Mouse (Mus musculus): ENCODE measurements around the gene Inhbc. TPM values are rescaled to one million over a fixed set of nuclear protein-coding genes. Genes with fewer than 3 reads are reported as not detected.

Inhbc gene
- polyA plus RNA-seq, 2 experiments: 1.5 to 2.1 TPM

DNA sequence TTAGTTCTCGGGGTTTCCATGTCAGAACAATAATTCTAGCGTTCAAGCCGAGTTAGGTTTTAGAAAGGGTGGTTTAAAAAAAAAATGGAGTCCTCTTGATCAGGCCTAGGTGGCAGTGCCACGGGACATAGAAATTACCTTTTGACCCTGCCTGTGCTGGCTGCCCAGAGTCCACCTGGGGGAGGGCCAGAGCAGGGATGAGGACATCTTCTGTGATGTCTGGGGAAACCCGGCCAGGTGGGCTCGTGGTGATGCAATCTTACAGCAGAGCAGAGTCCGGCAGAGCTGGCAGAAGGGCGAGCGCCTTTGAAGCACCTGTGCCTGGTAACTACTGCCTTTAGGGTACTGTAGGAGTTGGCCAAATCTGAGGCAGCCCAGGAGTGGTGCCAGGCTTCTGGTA, 18.0 kb downstream of the Inhbc start:
- H3K9ac ChIP-seq (replicated peaks): no peak overlapping the region
- no peaks in the 10 kb centered on the region; a peak in 1 of 4 replicates for H3K4me1 ChIP-seq (replicated peaks; ENCODE audit: control insufficient read depth in 2 of 2, insufficient read depth in 2 of 2, low read length in 1 of 2)
- H3K9me3 ChIP-seq (ENCODE audit: control insufficient read depth, low read length): no peaks in the 10 kb centered on the region
- WGBS (ENCODE audit: insufficient replicate concordance): 65% methylated on average over 9 of the region's 9 CpGs
- no peaks in the 10 kb centered on the region; the same call in 1 of the 2 replicates for H3K27me3 ChIP-seq (ENCODE audit: control insufficient read depth, insufficient read depth, low read length)
- H3K4me3 ChIP-seq (ENCODE audit: insufficient read depth in 1 of 2, low read depth in 2 of 2, low read length in 2 of 2): no peak overlapping the region
- TF ChIP-seq EP300 (IDR thresholded peaks at IDR 0.05; ENCODE audit: low read depth) (no peak), CTCF (IDR thresholded peaks at IDR 0.05; ENCODE audit: low read depth) (no peak)
- peak; percentile 44 for ATAC-seq (ENCODE audit: insufficient read depth)
- no peaks in the 10 kb centered on the region for H3K36me3 ChIP-seq (replicated peaks; ENCODE audit: control insufficient read depth, insufficient read depth, low read depth)
- no peak for DNase-seq (ENCODE audit: low read depth in 3 of 3, low spot score in 3 of 3)
- H3K4me2 ChIP-seq (ENCODE audit: low read depth): no peak overlapping the region
- no peak overlapping the region for H3K27ac ChIP-seq

DNA sequence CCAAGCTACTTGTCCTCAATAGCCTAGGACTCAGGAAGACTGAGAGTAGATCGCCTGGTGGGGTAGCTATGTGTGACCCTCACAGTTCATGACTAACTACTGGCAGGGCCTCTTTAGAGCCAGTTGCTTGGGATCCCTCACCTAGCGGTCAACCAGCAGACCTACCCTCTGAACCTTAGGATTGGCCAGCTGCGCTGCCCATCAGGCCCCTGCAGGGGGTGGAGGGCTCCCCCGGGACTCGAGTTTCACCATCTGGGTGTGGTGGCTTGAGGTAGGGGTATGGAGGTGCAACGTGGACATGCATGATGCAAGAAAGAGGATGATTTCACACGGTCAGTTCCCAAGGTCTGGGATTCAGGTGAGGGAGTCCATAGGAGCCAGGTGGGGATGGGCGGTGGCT, 18.5 kb downstream of the Inhbc start:
- WGBS (ENCODE audit: insufficient replicate concordance): 63% methylated on average over 8 of the region's 8 CpGs
- Histone ChIP-seq H3K9me3 (ENCODE audit: control insufficient read depth, low read length) (no peaks in the 10 kb centered on the region), H3K4me2 (ENCODE audit: low read depth) (no peak overlapping the region), H3K27me3 (ENCODE audit: control insufficient read depth, insufficient read depth, low read length) (no peaks in the 10 kb centered on the region; the same call in 1 of the 2 replicates), H3K27ac (no peak overlapping the region), H3K4me3 (ENCODE audit: insufficient read depth in 1 of 2, low read depth in 2 of 2, low read length in 2 of 2) (no peak overlapping the region), H3K9ac (replicated peaks) (no peak overlapping the region), H3K36me3 (replicated peaks; ENCODE audit: control insufficient read depth, insufficient read depth, low read depth) (no peaks in the 10 kb centered on the region), H3K4me1 (replicated peaks; ENCODE audit: control insufficient read depth in 2 of 2, insufficient read depth in 2 of 2, low read length in 1 of 2) (no peaks in the 10 kb centered on the region; a peak in 1 of 4 replicates)
- peak; percentile 16; the same call in 1 of the 2 replicates for ATAC-seq (ENCODE audit: insufficient read depth)
- TF ChIP-seq EP300 (IDR thresholded peaks at IDR 0.05; ENCODE audit: low read depth) (no peak), CTCF (IDR thresholded peaks at IDR 0.05; ENCODE audit: low read depth) (0 out of 2 replicates have a peak, but pooled peaks have one; percentile 10)
- no peak for DNase-seq (ENCODE audit: low read depth in 3 of 3, low spot score in 3 of 3)

- no peaks in the 10 kb centered on the region for H3K9me3 ChIP-seq (ENCODE audit: control insufficient read depth, low read length)
- no peak for TF ChIP-seq EP300 (IDR thresholded peaks at IDR 0.05; ENCODE audit: low read depth)
- TF ChIP-seq CTCF (IDR thresholded peaks at IDR 0.05; ENCODE audit: low read depth): no peak
- no peak for DNase-seq (ENCODE audit: low read depth in 3 of 3, low spot score in 3 of 3)
- no peak for ATAC-seq (ENCODE audit: insufficient read depth)
- 68% methylated on average over 8 of the region's 8 CpGs for WGBS (ENCODE audit: insufficient replicate concordance)
- no peak overlapping the region for H3K4me3 ChIP-seq (ENCODE audit: insufficient read depth in 1 of 2, low read depth in 2 of 2, low read length in 2 of 2)
- H3K4me2 ChIP-seq (ENCODE audit: low read depth): peak overlapping the region; percentile 36
- H3K27me3 ChIP-seq (ENCODE audit: control insufficient read depth, insufficient read depth, low read length): no peaks in the 10 kb centered on the region; the same call in 1 of the 2 replicates
- H3K36me3 ChIP-seq (replicated peaks; ENCODE audit: control insufficient read depth, insufficient read depth, low read depth): no peaks in the 10 kb centered on the region
- H3K9ac ChIP-seq (replicated peaks): no peak overlapping the region
- no peak overlapping the region for H3K27ac ChIP-seq
- no peaks in the 10 kb centered on the region; a peak in 1 of 4 replicates for H3K4me1 ChIP-seq (replicated peaks; ENCODE audit: control insufficient read depth in 2 of 2, insufficient read depth in 2 of 2, low read length in 1 of 2)
Measured at GRCm38 (mm10) chr10:127351285-127351595, 19.0 kb downstream of the Inhbc start.

DNA sequence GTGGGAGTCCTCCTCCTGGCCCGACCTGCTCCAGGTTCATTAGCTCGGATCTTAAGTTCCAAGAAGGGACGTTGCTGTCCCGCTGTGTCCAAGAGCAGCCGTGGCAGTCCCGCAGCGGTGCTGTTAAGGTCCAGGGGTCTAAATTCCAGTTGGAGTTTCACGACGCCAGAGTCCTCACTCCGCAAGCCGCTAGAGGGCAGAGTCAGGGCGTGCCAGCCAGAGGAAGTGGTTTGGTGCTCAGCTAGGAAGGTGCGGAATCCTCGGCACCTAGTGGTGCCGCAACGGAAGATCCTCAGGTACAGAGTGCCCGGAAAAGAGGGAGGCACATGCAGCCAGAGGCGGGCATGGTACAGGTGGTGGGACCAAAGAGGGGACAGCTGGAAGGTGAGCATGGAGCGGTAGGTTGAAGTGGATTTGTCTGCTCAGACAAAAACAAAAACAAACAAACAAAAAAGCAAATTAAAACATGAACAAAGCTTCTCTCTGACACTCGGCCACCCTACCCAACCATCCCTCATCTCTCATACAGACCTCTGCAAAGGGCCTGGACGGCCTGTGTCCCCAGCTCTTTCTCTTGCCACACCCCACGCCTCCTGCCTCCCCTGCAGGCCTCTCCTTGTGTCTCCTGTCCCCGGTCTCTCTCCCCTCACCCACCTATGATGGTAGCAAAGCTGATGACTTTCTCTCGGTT, 19.5 kb downstream of the Inhbc start:
- DNase-seq (ENCODE audit: low read depth in 3 of 3, low spot score in 3 of 3): peak in 1 of 3 experiments; percentile 41

GRCm38 (mm10) chr10:127349810-127350209, 20.4 kb downstream of the Inhbc start:
- ATAC-seq (ENCODE audit: insufficient read depth): no peak
- H3K4me3 ChIP-seq (ENCODE audit: insufficient read depth in 1 of 2, low read depth in 2 of 2, low read length in 2 of 2): no peak overlapping the region

More for the DNA sequence above, 19.5 kb downstream of the Inhbc start:
- Histone ChIP-seq H3K4me3 (ENCODE audit: insufficient read depth in 1 of 2, low read depth in 2 of 2, low read length in 2 of 2) (peak overlapping the region in 1 of 2 experiments; percentile 12; a peak in 2 of 4 replicates), H3K36me3 (replicated peaks; ENCODE audit: control insufficient read depth, insufficient read depth, low read depth) (no peaks in the 10 kb centered on the region), H3K27me3 (ENCODE audit: control insufficient read depth, insufficient read depth, low read length) (no peaks in the 10 kb centered on the region; the same call in 1 of the 2 replicates), H3K9ac (replicated peaks) (no peak overlapping the region), H3K9me3 (ENCODE audit: control insufficient read depth, low read length) (no peaks in the 10 kb centered on the region), H3K27ac (no peak overlapping the region), H3K4me2 (ENCODE audit: low read depth) (peak overlapping the region; percentile 36), H3K4me1 (replicated peaks; ENCODE audit: control insufficient read depth in 2 of 2, insufficient read depth in 2 of 2, low read length in 1 of 2) (no peaks in the 10 kb centered on the region; a peak in 1 of 4 replicates)
- ATAC-seq (ENCODE audit: insufficient read depth): peak; percentile 56
- WGBS (ENCODE audit: insufficient replicate concordance): 8% methylated on average over 24 of the region's 24 CpGs
- TF ChIP-seq CTCF (IDR thresholded peaks at IDR 0.05; ENCODE audit: low read depth) (peak; percentile 91), EP300 (IDR thresholded peaks at IDR 0.05; ENCODE audit: low read depth) (no peak)

More at GRCm38 (mm10) chr10:127349810-127350209, 20.4 kb downstream of the Inhbc start:
- no peak for TF ChIP-seq CTCF (IDR thresholded peaks at IDR 0.05; ENCODE audit: low read depth)
- H3K36me3 ChIP-seq (replicated peaks; ENCODE audit: control insufficient read depth, insufficient read depth, low read depth): no peaks in the 10 kb centered on the region
- H3K27me3 ChIP-seq (ENCODE audit: control insufficient read depth, insufficient read depth, low read length): no peaks in the 10 kb centered on the region; the same call in 1 of the 2 replicates
- no peak overlapping the region for H3K4me2 ChIP-seq (ENCODE audit: low read depth)
- H3K9ac ChIP-seq (replicated peaks): no peak overlapping the region
- DNase-seq (ENCODE audit: low read depth in 3 of 3, low spot score in 3 of 3): no peak
- H3K27ac ChIP-seq: no peak overlapping the region
- H3K9me3 ChIP-seq (ENCODE audit: control insufficient read depth, low read length): no peaks in the 10 kb centered on the region
- H3K4me1 ChIP-seq (replicated peaks; ENCODE audit: control insufficient read depth in 2 of 2, insufficient read depth in 2 of 2, low read length in 1 of 2): no peaks in the 10 kb centered on the region; a peak in 1 of 4 replicates
- 44% methylated on average over 8 of the region's 8 CpGs for WGBS (ENCODE audit: insufficient replicate concordance)
